Mouse (Mus musculus) brain, embryonic 14.5 days (tissue): ENCODE measurements around the gene Npr1.

Experiments used
- CTCF ChIP-seq: fragments of 200-500 bp; IDR thresholded peaks from 2 replicates; pipeline ENCODE4 v1.5.1; 2012; ENCODE audit warnings: inconsistent platforms, mild to moderate bottlenecking, moderate library complexity, borderline replicate concordance; ENCODE audit not compliant: insufficient read depth, insufficient read length; ENCODE audit errors: extremely low read depth
- POLR2A ChIP-seq: fragments of 200-500 bp; IDR thresholded peaks from 2 replicates; pipeline ENCODE4 v1.6.1; 2012; ENCODE audit warnings: mild to moderate bottlenecking, inconsistent platforms, borderline replicate concordance; ENCODE audit not compliant: poor library complexity, insufficient read depth, insufficient read length, severe bottlenecking; ENCODE audit errors: extremely low read depth

- TF ChIP-seq POLR2A (no peak), CTCF (no peak)
Observed at GRCm38 (mm10) chr3:90406414-90406813, 59.3 kb downstream of the Npr1 start.
